Mouse (Mus musculus) neural tube, embryonic 15.5 days (tissue): ENCODE measurements around the gene Gtf2e1. TPM values are rescaled to one million over a fixed set of nuclear protein-coding genes. Genes with fewer than 3 reads are reported as not detected.

Experiments used
- ATAC-seq: fragments of 200-750 bp; cut with Nextera tagmentation; 2 replicates; pipeline ENCODE4 v1.8.0; 2017; ENCODE audit warnings: mild to moderate bottlenecking, moderate TSS enrichment, moderate library complexity; ENCODE audit not compliant: low FRiP score
- H3K27ac ChIP-seq: fragments of 300-500 bp; sonication (generic); replicated peaks from 2 replicates; pipeline ENCODE4 v1.5.1; 2015; ENCODE audit warnings: mild to moderate bottlenecking, inconsistent platforms
- H3K27me3 ChIP-seq: fragments of 300-500 bp; sonication (generic); replicated peaks from 2 replicates; pipeline ENCODE4 v1.6.1; 2015; ENCODE audit warnings: inconsistent platforms
- H3K36me3 ChIP-seq: fragments of 300-500 bp; sonication (generic); 2 replicates; pipeline ENCODE4 v1.6.1; 2015; ENCODE audit warnings: inconsistent platforms
- H3K4me1 ChIP-seq: fragments of 300-500 bp; sonication (generic); 2 replicates; pipeline ENCODE4 v1.6.1; 2015; ENCODE audit warnings: inconsistent platforms
- H3K4me2 ChIP-seq: fragments of 300-500 bp; sonication (generic); 2 replicates; pipeline ENCODE4 v1.6.1; 2015; ENCODE audit warnings: inconsistent platforms, mild to moderate bottlenecking, moderate library complexity
- H3K4me3 ChIP-seq: fragments of 300-500 bp; sonication (generic); replicated peaks from 2 replicates; pipeline ENCODE4 v1.5.1; 2015; ENCODE audit warnings: mild to moderate bottlenecking, inconsistent platforms
- H3K9ac ChIP-seq: fragments of 300-500 bp; sonication (generic); replicated peaks from 2 replicates; pipeline ENCODE4 v1.6.1; 2015; ENCODE audit warnings: mild to moderate bottlenecking, inconsistent platforms
- H3K9me3 ChIP-seq: fragments of 300-500 bp; sonication (generic); replicated peaks from 2 replicates; pipeline ENCODE4 v1.6.1; 2016; ENCODE audit warnings: inconsistent platforms
- WGBS: fragments of 180-500 bp; shearing (Covaris S2); methylation state at CpG from one replicate; pipeline ENCODE4 v1.1.7; 2015; ENCODE audit warnings: mixed read lengths; 5-methylcytosine and 5-hydroxymethylcytosine counted together
- polyA plus RNA-seq: library from polyadenylated mRNA; unstranded; fragments of >200 nt; fragmentation: Nextera tagmentation; extraction: Ambion mirVana; gene quantifications from 2 replicates; pipeline ENCODE4 v1.2.1, GENCODE M21; 2015

Gtf2e1 gene
- polyA plus RNA-seq, 1 experiment from 2014 or later: 21.8 TPM

GRCm38 (mm10) chr16:37540776-37541175 lies 1.2 kb upstream of the Gtf2e1 start:
- Histone ChIP-seq H3K9me3 (no peaks in the 10 kb centered on the region), H3K4me2 (peak overlapping the region; percentile 77), H3K4me3 (peak overlapping the region; percentile 73), H3K36me3 (no peaks in the 10 kb centered on the region), H3K9ac (no peak overlapping the region), H3K4me1 (peaks cover 27% of the 10 kb centered on the region), H3K27ac (no peak overlapping the region), H3K27me3 (no peaks in the 10 kb centered on the region)
- ATAC-seq: no peak
- WGBS: 87% methylated on average over 6 of the region's 6 CpGs

DNA sequence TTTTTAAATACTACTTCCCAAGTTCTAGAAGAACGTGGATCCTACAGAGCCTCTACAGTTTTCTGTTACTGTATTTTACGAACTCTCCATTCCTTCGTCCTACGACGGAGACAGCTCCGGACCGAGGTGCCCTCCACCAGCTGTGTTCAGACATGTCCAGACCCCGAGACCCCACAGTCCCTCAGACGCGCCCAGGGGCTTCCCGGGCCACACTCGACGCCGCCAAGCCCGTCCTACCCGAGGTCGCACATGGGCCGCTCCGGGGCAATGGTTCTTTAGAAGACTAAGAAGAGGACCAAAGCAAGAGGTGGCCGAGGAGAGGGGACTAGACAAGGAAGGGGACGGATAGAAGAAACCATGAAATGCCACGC lies 364 bp downstream of the Gtf2e1 start:
- Histone ChIP-seq H3K36me3 (peaks cover 9% of the 10 kb centered on the region; the same call in 1 of the 2 replicates), H3K4me3 (peak overlapping the region; percentile 73), H3K4me2 (peak overlapping the region; percentile 73), H3K9ac (peak overlapping the region; percentile 91), H3K27ac (peak overlapping the region; percentile 97), H3K9me3 (no peaks in the 10 kb centered on the region), H3K27me3 (no peaks in the 10 kb centered on the region), H3K4me1 (peaks cover 32% of the 10 kb centered on the region)
- peak; percentile 66 for ATAC-seq
- under 1% methylated on average over 22 of the region's 22 CpGs for WGBS

DNA sequence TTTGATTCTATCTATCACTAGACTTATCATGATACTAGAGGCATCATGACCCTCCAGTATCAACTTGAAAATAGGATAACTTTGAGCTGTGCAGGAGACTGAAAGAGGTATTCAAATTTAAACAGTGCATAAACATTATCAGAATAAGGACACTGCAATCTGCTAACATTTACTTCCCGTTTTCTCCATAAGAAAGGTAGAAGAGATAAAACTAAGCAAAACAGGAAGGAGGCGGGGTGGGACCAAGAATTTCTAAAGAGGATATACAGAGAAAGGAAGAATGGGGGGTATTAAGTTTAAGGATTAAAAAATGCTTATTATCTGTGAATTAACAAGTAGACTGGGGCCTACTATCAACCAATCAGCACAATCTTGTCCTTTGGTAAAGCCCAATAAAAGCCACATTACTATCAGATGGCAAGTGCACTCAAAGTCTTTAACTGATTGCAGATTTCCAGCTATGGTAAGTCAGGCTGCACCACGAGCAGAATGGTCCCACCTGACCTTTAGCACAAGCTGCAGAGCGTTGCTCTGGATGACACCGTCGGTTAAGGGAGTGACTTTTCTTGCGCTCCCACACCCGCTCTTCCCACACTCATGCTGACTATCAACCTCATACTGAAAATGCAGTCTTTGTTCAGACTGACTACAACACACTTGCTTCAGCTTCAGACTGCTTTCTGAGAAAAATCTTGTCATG lies 6.1 kb downstream of the Gtf2e1 start:
- 91% methylated on average over 8 of the region's 8 CpGs for WGBS
- H3K4me1 ChIP-seq: peaks cover 23% of the 10 kb centered on the region
- H3K27ac ChIP-seq: no peak overlapping the region
- no peak for ATAC-seq
- H3K27me3 ChIP-seq: no peaks in the 10 kb centered on the region
- H3K36me3 ChIP-seq: peaks cover 14% of the 10 kb centered on the region; the same call in 1 of the 2 replicates
- H3K9ac ChIP-seq: no peak overlapping the region
- no peak overlapping the region for H3K4me3 ChIP-seq
- H3K4me2 ChIP-seq: no peak overlapping the region
- H3K9me3 ChIP-seq: no peaks in the 10 kb centered on the region

- WGBS: 88% methylated on average over 1 of the region's 1 CpGs
- Histone ChIP-seq H3K36me3 (peaks cover 14% of the 10 kb centered on the region; the same call in 1 of the 2 replicates), H3K9me3 (no peaks in the 10 kb centered on the region)
Measured at GRCm38 (mm10) chr16:37532046-37532445, 7.5 kb downstream of the Gtf2e1 start.

DNA sequence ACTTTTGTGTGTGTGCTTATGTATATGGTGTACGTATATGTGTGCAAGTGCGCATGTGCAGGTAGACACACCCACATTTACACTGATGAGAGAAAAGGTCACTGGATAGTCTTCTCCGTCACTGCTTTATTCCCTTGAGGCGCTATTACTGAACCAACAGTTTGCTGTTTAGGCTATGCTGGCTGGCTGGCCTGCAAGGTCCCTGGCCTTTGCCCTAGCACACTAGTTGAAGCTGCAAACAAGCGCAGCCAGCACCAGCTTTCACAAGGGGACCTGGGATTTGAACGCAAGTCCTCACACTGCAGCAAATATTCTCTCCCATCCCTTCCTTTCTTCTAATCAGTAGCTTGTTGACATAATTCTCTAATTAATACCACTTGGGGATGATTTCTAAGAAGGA lies 9.4 kb downstream of the Gtf2e1 start:
- peaks cover 13% of the 10 kb centered on the region; the same call in 1 of the 2 replicates for H3K4me1 ChIP-seq
- H3K9me3 ChIP-seq: no peaks in the 10 kb centered on the region
- no peak overlapping the region for H3K4me3 ChIP-seq
- no peaks in the 10 kb centered on the region for H3K27me3 ChIP-seq
- H3K36me3 ChIP-seq: peaks cover 10% of the 10 kb centered on the region
- no peak overlapping the region for H3K4me2 ChIP-seq
- no peak overlapping the region for H3K9ac ChIP-seq
- WGBS: 92% methylated on average over 6 of the region's 6 CpGs
- ATAC-seq: no peak
- H3K27ac ChIP-seq: no peak overlapping the region

More at GRCm38 (mm10) chr16:37532046-37532445, 7.5 kb downstream of the Gtf2e1 start:
- Histone ChIP-seq H3K27ac (no peak overlapping the region), H3K4me1 (peaks cover 11% of the 10 kb centered on the region), H3K9ac (no peak overlapping the region), H3K4me2 (no peak overlapping the region), H3K4me3 (no peak overlapping the region), H3K27me3 (no peaks in the 10 kb centered on the region)
- ATAC-seq: no peak

- no peak for ATAC-seq
- H3K4me1 ChIP-seq: 0 out of 2 replicates have a peak, but pooled peaks cover 4% of the 10 kb centered on the region
- no peaks in the 10 kb centered on the region for H3K27me3 ChIP-seq
- no peak overlapping the region for H3K9ac ChIP-seq
- no peak overlapping the region for H3K4me2 ChIP-seq
- 95% methylated on average over 3 of the region's 3 CpGs for WGBS
- no peaks in the 10 kb centered on the region for H3K9me3 ChIP-seq
- no peak overlapping the region for H3K27ac ChIP-seq
- no peak overlapping the region for H3K4me3 ChIP-seq
- peaks cover 26% of the 10 kb centered on the region for H3K36me3 ChIP-seq
Measured at GRCm38 (mm10) chr16:37526688-37527223, 12.8 kb downstream of the Gtf2e1 start.

GRCm38 (mm10) chr16:37525121-37525520 lies 14.5 kb downstream of the Gtf2e1 start:
- no peak overlapping the region for H3K9ac ChIP-seq
- no peak for ATAC-seq
- no peak overlapping the region for H3K4me2 ChIP-seq
- H3K27me3 ChIP-seq: no peaks in the 10 kb centered on the region
- 94% methylated on average over 2 of the region's 2 CpGs for WGBS
- no peaks in the 10 kb centered on the region for H3K9me3 ChIP-seq
- H3K4me3 ChIP-seq: no peak overlapping the region
- H3K4me1 ChIP-seq: 0 out of 2 replicates have a peak, but pooled peaks cover 4% of the 10 kb centered on the region
- H3K27ac ChIP-seq: no peak overlapping the region
- peaks cover 39% of the 10 kb centered on the region for H3K36me3 ChIP-seq

DNA sequence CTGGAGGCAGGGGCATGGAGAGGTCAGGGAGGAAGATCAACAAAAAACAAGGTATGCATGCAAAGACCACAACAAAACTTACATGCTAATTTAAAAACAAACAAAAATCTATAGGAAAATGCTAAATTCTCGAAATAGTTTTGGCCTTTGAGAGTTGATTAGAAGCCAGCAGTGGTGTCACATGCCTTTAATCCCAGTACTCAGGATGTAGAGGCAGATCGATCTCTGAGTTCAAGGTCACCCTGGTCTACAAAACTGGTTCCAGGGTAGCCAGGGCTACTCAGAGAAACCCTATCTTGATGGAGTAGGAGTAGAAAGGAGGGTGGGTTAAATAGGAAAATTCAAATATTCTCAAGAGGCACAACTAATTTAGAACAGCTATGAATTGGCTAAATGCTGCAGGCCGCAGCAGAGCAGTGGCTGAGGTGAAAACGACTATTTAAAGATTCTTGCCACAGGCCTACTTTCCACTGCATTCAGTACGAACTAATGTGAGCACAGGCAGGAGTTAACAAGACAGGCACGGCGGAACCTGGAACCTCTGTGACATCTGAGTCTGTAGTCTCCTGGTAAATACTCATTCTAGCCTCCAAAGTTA lies 17.4 kb downstream of the Gtf2e1 start:
- H3K27ac ChIP-seq: no peak overlapping the region
- 93% methylated on average over 7 of the region's 7 CpGs for WGBS
- 0 out of 2 replicates have a peak, but pooled peaks cover 4% of the 10 kb centered on the region for H3K4me1 ChIP-seq
- no peak for ATAC-seq
- peaks cover 53% of the 10 kb centered on the region for H3K36me3 ChIP-seq
- no peak overlapping the region for H3K9ac ChIP-seq
- no peak overlapping the region for H3K4me2 ChIP-seq
- H3K27me3 ChIP-seq: no peaks in the 10 kb centered on the region
- H3K9me3 ChIP-seq: no peaks in the 10 kb centered on the region
- no peak overlapping the region for H3K4me3 ChIP-seq

- 94% methylated on average over 2 of the region's 2 CpGs for WGBS
- no peak overlapping the region for H3K9ac ChIP-seq
- no peak overlapping the region for H3K27ac ChIP-seq
- H3K9me3 ChIP-seq: no peaks in the 10 kb centered on the region
- H3K4me1 ChIP-seq: no peaks in the 10 kb centered on the region
- H3K36me3 ChIP-seq: peaks cover 59% of the 10 kb centered on the region
- H3K4me2 ChIP-seq: no peak overlapping the region
- H3K4me3 ChIP-seq: no peak overlapping the region
- ATAC-seq: no peak
- H3K27me3 ChIP-seq: no peaks in the 10 kb centered on the region
Measured at GRCm38 (mm10) chr16:37520190-37521040, 19.2 kb downstream of the Gtf2e1 start.

DNA sequence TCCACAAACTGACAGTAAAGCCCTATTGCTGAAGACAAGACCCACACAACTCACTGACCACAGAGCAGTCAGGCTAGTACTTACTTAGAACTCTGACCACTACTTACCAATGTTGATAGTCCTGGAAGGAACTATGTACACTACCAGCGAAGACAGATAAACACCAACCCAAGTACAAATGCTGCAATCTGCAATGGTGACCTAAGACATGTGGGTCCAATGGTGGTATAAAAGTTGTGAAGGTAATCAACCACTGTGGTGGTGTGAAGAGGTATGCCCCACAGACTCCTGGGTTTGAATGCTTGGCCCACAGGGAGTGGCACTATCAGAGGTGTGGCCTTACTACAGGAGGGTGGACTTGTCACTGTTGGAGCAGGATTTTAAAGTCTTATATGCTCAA lies 19.9 kb downstream of the Gtf2e1 start:
- no peak overlapping the region for H3K4me3 ChIP-seq
- no peak overlapping the region for H3K9ac ChIP-seq
- 100% methylated on average over 1 of the region's 1 CpGs for WGBS
- no peaks in the 10 kb centered on the region for H3K27me3 ChIP-seq
- no peak for ATAC-seq
- H3K27ac ChIP-seq: no peak overlapping the region
- peaks cover 57% of the 10 kb centered on the region for H3K36me3 ChIP-seq
- H3K4me1 ChIP-seq: no peaks in the 10 kb centered on the region
- H3K4me2 ChIP-seq: no peak overlapping the region
- H3K9me3 ChIP-seq: no peaks in the 10 kb centered on the region

- Histone ChIP-seq H3K9ac (no peak overlapping the region), H3K4me1 (no peaks in the 10 kb centered on the region), H3K4me2 (no peak overlapping the region), H3K27ac (no peak overlapping the region), H3K4me3 (no peak overlapping the region), H3K36me3 (peaks cover 48% of the 10 kb centered on the region), H3K9me3 (no peaks in the 10 kb centered on the region), H3K27me3 (no peaks in the 10 kb centered on the region)
- 95% methylated on average over 2 of the region's 2 CpGs for WGBS
- ATAC-seq: no peak
Measured at GRCm38 (mm10) chr16:37518662-37519061, 20.9 kb downstream of the Gtf2e1 start.
